Mouse (Mus musculus) gastrocnemius, postnatal 36 days (tissue): ENCODE data around the gene Slc6a18. TPM values are rescaled to one million over a fixed set of nuclear protein-coding genes. Genes with fewer than 3 reads are reported as not detected.

Experiments
- DNase-seq, 2 experiments: peaks; one replicate each; pipeline ENCODE4 v3.0.0; 2022
- intact Hi-C: fragments of 180-260 bp; cut with DNase I; formaldehyde crosslinking; loops from one replicate; pipeline ENCODE4 v1.15.1; 2025
- total RNA-seq, 2 experiments: library from RNA; stranded (reverse); gene quantifications; 2 replicates each; pipeline ENCODE4 v1.2.3; 2021

Slc6a18 gene
- total RNA-seq, 2 experiments from 2014 or later, result not detected

DNA sequence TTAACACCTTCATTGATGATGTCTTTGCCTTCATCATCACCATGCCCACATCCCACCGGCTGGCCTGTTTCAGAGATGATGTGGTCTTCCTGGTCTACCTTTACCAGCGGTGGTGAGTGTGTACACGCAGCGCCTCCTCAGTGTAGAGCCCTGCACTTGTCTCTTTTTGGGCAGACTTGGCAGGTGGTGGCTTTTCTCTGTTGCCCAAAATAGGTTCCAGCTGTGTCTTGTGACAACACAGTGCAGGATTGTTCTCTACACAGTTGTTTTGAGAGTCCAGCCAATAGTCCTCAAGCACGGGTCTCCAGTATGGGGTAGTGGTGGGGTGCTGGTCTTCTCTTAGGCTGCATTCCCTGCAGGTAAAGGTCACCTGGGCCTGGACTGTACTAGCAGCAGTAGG lies 59.4 kb downstream of the Slc6a18 start:
- intact Hi-C loops, result no loop called here
- DNase-seq, result no peak

Other genes starting within 250 kb of the Slc6a18 start
- gene Lpcat1, start 210.8 kb downstream of the Slc6a18 start, total RNA-seq, result 1 to 10 TPM; 2.7 TPM
- gene Slc6a3, start 141.3 kb downstream of the Slc6a18 start, total RNA-seq, result not detected
- 10 to 100 TPM; 28.8 to 30.1 TPM for gene Clptm1l, start 74.0 kb downstream of the Slc6a18 start, total RNA-seq
- gene Tert, start 51.1 kb downstream of the Slc6a18 start, total RNA-seq, result under 1 TPM in 1 of 2 experiments, not detected in 1; 0.30 TPM
- gene Slc6a19, start 26.8 kb upstream of the Slc6a18 start, total RNA-seq, result not detected
- gene Slc12a7, start 55.1 kb upstream of the Slc6a18 start, total RNA-seq, result 1 to 10 TPM; 4.3 to 5.5 TPM
- 1 to 10 TPM; 1.1 to 1.6 TPM for gene Nkd2, start 169.6 kb upstream of the Slc6a18 start, total RNA-seq